Mouse (Mus musculus) activated CD4-positive, CD25-positive, alpha-beta regulatory T cell, adult 9 weeks (primary cell): ENCODE data around the gene Rbms2. TPM values are rescaled to one million over a fixed set of nuclear protein-coding genes. Genes with fewer than 3 reads are reported as not detected.

Experiments used
- polyA plus RNA-seq: library from polyadenylated mRNA; unstranded; fragments of 100-300 nt; shearing (Covaris generic); gene quantifications from one replicate; pipeline ENCODE4 v1.2.1, GENCODE M21; 2017

Rbms2 gene
- polyA plus RNA-seq = 36.9 TPM

GRCm38 (mm10) chr10:128179989-128180388 lies at the start of gene Rbms2:
Gene Rbms2 (minus strand): TSS chr10:128180297.

GRCm38 (mm10) chr10:128225538-128225937 lies 45.4 kb upstream of the Rbms2 start, which contains the start of gene Mip:
Gene Mip (plus strand): TSS chr10:128225838.

GRCm38 (mm10) chr10:128211390-128212108 lies 31.5 kb upstream of the Rbms2 start, which contains the start of gene Spryd4:
Gene Spryd4 (minus strand): TSS chr10:128211807.

GRCm38 (mm10) chr10:128194024-128194550 lies 14.0 kb upstream of the Rbms2 start, which contains the start of gene Gls2:
Gene Gls2 (plus strand): TSS chr10:128194457.

GRCm38 (mm10) chr10:128091564-128092505 lies 88.3 kb downstream of the Rbms2 start, which contains the start of gene Baz2a:
Gene Baz2a (plus strand): TSS chr10:128091577.

GRCm38 (mm10) chr10:128082880-128083421 lies 97.1 kb downstream of the Rbms2 start, which contains the start of gene Atp5b:
Gene Atp5b (plus strand): TSS chr10:128083273.

Other genes with a start within 250 kb of the Rbms2 start
- not detected for gene Hsd17b6, start 172.7 kb downstream of the Rbms2 start, polyA plus RNA-seq
- gene Prim1, start 165.1 kb downstream of the Rbms2 start, polyA plus RNA-seq = 20.3 TPM
- gene Naca, start 144.7 kb downstream of the Rbms2 start, polyA plus RNA-seq = 675 TPM
- 94.5 TPM for gene Ptges3, start 121.3 kb downstream of the Rbms2 start, polyA plus RNA-seq
- 1,218 TPM for gene Atp5b, start 97.0 kb downstream of the Rbms2 start, polyA plus RNA-seq
- 80.6 TPM for gene Baz2a, start 88.7 kb downstream of the Rbms2 start, polyA plus RNA-seq
- 0.23 TPM for gene Gls2, start 14.2 kb upstream of the Rbms2 start, polyA plus RNA-seq
- 15.9 TPM for gene Spryd4, start 31.5 kb upstream of the Rbms2 start, polyA plus RNA-seq
- not detected for gene Mip, start 45.5 kb upstream of the Rbms2 start, polyA plus RNA-seq
- gene Timeless, start 51.8 kb upstream of the Rbms2 start, polyA plus RNA-seq = 25.1 TPM
- gene Apon, start 73.8 kb upstream of the Rbms2 start, polyA plus RNA-seq = not detected
- not detected for gene Apof, start 88.4 kb upstream of the Rbms2 start, polyA plus RNA-seq
- 100 TPM for gene Stat2, start 90.3 kb upstream of the Rbms2 start, polyA plus RNA-seq
- gene Il23a, start 118.5 kb upstream of the Rbms2 start, polyA plus RNA-seq = not detected
- 45.1 TPM for gene Pan2, start 123.0 kb upstream of the Rbms2 start, polyA plus RNA-seq
- 156 TPM for gene Cnpy2, start 142.2 kb upstream of the Rbms2 start, polyA plus RNA-seq
- gene Cs, start 157.4 kb upstream of the Rbms2 start, polyA plus RNA-seq = 181 TPM
- 12.2 TPM for gene Coq10a, start 188.7 kb upstream of the Rbms2 start, polyA plus RNA-seq
- 2.6 TPM for gene Ankrd52, start 196.8 kb upstream of the Rbms2 start, polyA plus RNA-seq
- gene Slc39a5, start 220.9 kb upstream of the Rbms2 start, polyA plus RNA-seq = 0.13 TPM
- 128 TPM for gene Nabp2, start 231.2 kb upstream of the Rbms2 start, polyA plus RNA-seq
- gene Rnf41, start 231.4 kb upstream of the Rbms2 start, polyA plus RNA-seq = 47.8 TPM